Comparison of ENCODE assay signal across 18 mouse cellular contexts in genomic region chr9:107303121-107303820, GRCm38 (mm10). TPM values are rescaled to one million over a fixed set of nuclear protein-coding genes. Genes with fewer than 3 reads are reported as not detected.
DNase-seq lines count a peak whose midpoint lies in the region; ATAC-seq lines count a peak whose summit lies in the region.
"Had no signal": no experiment of that assay in that cellular context is flagged by ENCODE, and none has a peak within 500 bp of the region (broad histone marks: within the 10 kb centered on the region; RNA-seq: fewer than 3 reads in every experiment).

No protein-coding gene starts in this region.

- no peak overlapping the region for H3K4me3 ChIP-seq in lung, embryonic 16.5 days (ENCODE audit: low read length)
- no peak overlapping the region for H3K4me3 ChIP-seq in neural tube, embryonic 15.5 days (replicated peaks)
- H3K4me3 ChIP-seq in hindbrain, embryonic 13.5 days, result no peak overlapping the region
- H3K4me3 ChIP-seq: hindbrain, embryonic 12.5 days had no signal

- H3K4me2 ChIP-seq in lung, embryonic 16.5 days (ENCODE audit: low read depth, low read length), result no peak overlapping the region
- H3K4me2 ChIP-seq in neural tube, embryonic 15.5 days, result no peak overlapping the region
- no peak overlapping the region for H3K4me2 ChIP-seq in hindbrain, embryonic 13.5 days
- H3K4me2 ChIP-seq: hindbrain, embryonic 12.5 days had no signal

- H3K27me3 ChIP-seq in lung, embryonic 16.5 days (ENCODE audit: control insufficient read depth, insufficient read depth, low read depth, low read length), result no peaks in the 10 kb centered on the region
- H3K27me3 ChIP-seq in neural tube, embryonic 15.5 days (replicated peaks), result no peaks in the 10 kb centered on the region
- H3K27me3 ChIP-seq in hindbrain, embryonic 13.5 days, result no peaks in the 10 kb centered on the region
- H3K27me3 ChIP-seq: hindbrain, embryonic 12.5 days had no signal

- H3K9ac ChIP-seq in lung, embryonic 16.5 days (ENCODE audit: low read length), result no peak overlapping the region; the same call in 1 of the 2 replicates
- H3K9ac ChIP-seq in neural tube, embryonic 15.5 days (replicated peaks), result no peak overlapping the region
- no peak overlapping the region; the same call in 1 of the 2 replicates for H3K9ac ChIP-seq in hindbrain, embryonic 13.5 days
- H3K9ac ChIP-seq: forebrain, postnatal 0 days; hindbrain, embryonic 12.5 days had no signal

- ATAC-seq in lung, embryonic 16.5 days (ENCODE audit: low read depth), result no peak
- ATAC-seq in neural tube, embryonic 15.5 days (ENCODE audit: low FRiP score), result no peak
- no peak for ATAC-seq in hindbrain, embryonic 13.5 days (ENCODE audit: low FRiP score)
- ATAC-seq: forebrain, postnatal 0 days had no signal

- intact Hi-C loops in heart, postnatal 10 days (cut with DNase I), result no loop called here

- DNase-seq in heart, adult 11 months, result peak; percentile 91
- DNase-seq in heart, adult 9 months (ENCODE audit: low spot score in 2 of 2), result no peak
- DNase-seq in lung, postnatal 4 days, result no peak
- peak; percentile 47 to 64 for DNase-seq in heart, postnatal 10 days
- DNase-seq in adrenal gland, postnatal 10 days, result no peak
- DNase-seq: cerebellum, adult 9-10 months; forebrain, postnatal 0 days; gastrocnemius, postnatal 36 days; kidney, adult 18-20 months; kidney, postnatal 4 days; lung, postnatal 14 days; midbrain, embryonic 14.5 days; right cerebral cortex, postnatal 4 days; thymus, postnatal 36 days had no signal

- 66% methylated on average over 9 of the region's 9 CpGs for WGBS in lung, embryonic 16.5 days
- 83% methylated on average over 9 of the region's 9 CpGs for WGBS in neural tube, embryonic 15.5 days
- 83% methylated on average over 9 of the region's 9 CpGs for WGBS in hindbrain, embryonic 13.5 days

- peaks cover 14% of the 10 kb centered on the region for H3K36me3 ChIP-seq in lung, embryonic 16.5 days (ENCODE audit: control insufficient read depth, insufficient read depth, low read length)
- H3K36me3 ChIP-seq in neural tube, embryonic 15.5 days, result peaks cover 23% of the 10 kb centered on the region
- peaks cover 24% of the 10 kb centered on the region for H3K36me3 ChIP-seq in hindbrain, embryonic 13.5 days

- H3K27ac ChIP-seq in lung, embryonic 16.5 days (ENCODE audit: low read length), result peak overlapping the region; percentile 64; the same call in 1 of the 2 replicates
- no peak overlapping the region for H3K27ac ChIP-seq in neural tube, embryonic 15.5 days (replicated peaks)
- H3K27ac ChIP-seq in hindbrain, embryonic 13.5 days, result no peak overlapping the region
- H3K27ac ChIP-seq: hindbrain, embryonic 12.5 days had no signal

- peaks cover 32% of the 10 kb centered on the region for H3K4me1 ChIP-seq in lung, embryonic 16.5 days (replicated peaks; ENCODE audit: control insufficient read depth, insufficient read depth, low read length)
- peaks cover 7% of the 10 kb centered on the region for H3K4me1 ChIP-seq in neural tube, embryonic 15.5 days
- peaks cover 13% of the 10 kb centered on the region; the same call in 1 of the 2 replicates for H3K4me1 ChIP-seq in hindbrain, embryonic 13.5 days (replicated peaks)
- H3K4me1 ChIP-seq: hindbrain, embryonic 12.5 days had no signal

- H3K9me3 ChIP-seq in lung, embryonic 16.5 days (ENCODE audit: control insufficient read depth, low read length), result no peaks in the 10 kb centered on the region
- H3K9me3 ChIP-seq in neural tube, embryonic 15.5 days (replicated peaks), result no peaks in the 10 kb centered on the region
- H3K9me3 ChIP-seq in hindbrain, embryonic 13.5 days, result no peaks in the 10 kb centered on the region
- H3K9me3 ChIP-seq: hindbrain, embryonic 12.5 days had no signal

RNA-seq across cellular contexts. Expression of gene Cish, which starts 7.4 kb away (rescaled TPM):
- polyA plus RNA-seq in lung, embryonic 16.5 days (2015; fragmentation: Nextera tagmentation; extraction: Ambion mirVana), result 19.3 and 20.5 TPM in 2 replicates
- 100 to 1,000 TPM; 212 to 269 TPM for total RNA-seq in heart, postnatal 10 days (2021)
- total RNA-seq in adrenal gland, postnatal 10 days (2021), result 10 to 100 TPM; 36.9 to 45.3 TPM
- 12.6 and 15.5 TPM in 2 replicates for polyA plus RNA-seq in neural tube, embryonic 15.5 days (2015; fragmentation: Nextera tagmentation; extraction: Ambion mirVana)
- 8.4 and 9.6 TPM in 2 replicates for polyA plus RNA-seq in hindbrain, embryonic 13.5 days (2015; fragmentation: Nextera tagmentation; extraction: Ambion mirVana)

RNA-seq across cellular contexts. Expression of gene Mapkapk3, which starts 13.6 kb away (rescaled TPM):
- 17.8 and 20.6 TPM in 2 replicates for polyA plus RNA-seq in lung, embryonic 16.5 days (2015; fragmentation: Nextera tagmentation; extraction: Ambion mirVana)
- total RNA-seq in heart, postnatal 10 days (2021), result 10 to 100 TPM; 22.1 to 23.3 TPM
- 10 to 100 TPM; 28.6 to 29.5 TPM for total RNA-seq in adrenal gland, postnatal 10 days (2021)
- 2.2 and 9.4 TPM in 2 replicates for polyA plus RNA-seq in neural tube, embryonic 15.5 days (2015; fragmentation: Nextera tagmentation; extraction: Ambion mirVana)
- polyA plus RNA-seq in hindbrain, embryonic 13.5 days (2015; fragmentation: Nextera tagmentation; extraction: Ambion mirVana), result 2.8 and 3.7 TPM in 2 replicates

RNA-seq across cellular contexts. Expression of gene Hemk1, which starts 34.9 kb away (rescaled TPM):
- 11.5 and 12.4 TPM in 2 replicates for polyA plus RNA-seq in lung, embryonic 16.5 days (2015; fragmentation: Nextera tagmentation; extraction: Ambion mirVana)
- 10 to 100 TPM; 16.8 to 17.0 TPM for total RNA-seq in heart, postnatal 10 days (2021)
- 10 to 100 TPM; 24.1 to 33.5 TPM for total RNA-seq in adrenal gland, postnatal 10 days (2021)
- polyA plus RNA-seq in neural tube, embryonic 15.5 days (2015; fragmentation: Nextera tagmentation; extraction: Ambion mirVana), result 16.3 and 18.2 TPM in 2 replicates
- 17.0 and 17.4 TPM in 2 replicates for polyA plus RNA-seq in hindbrain, embryonic 13.5 days (2015; fragmentation: Nextera tagmentation; extraction: Ambion mirVana)

RNA-seq across cellular contexts. Expression of gene 6430571L13Rik, which starts 37.1 kb away (rescaled TPM):
- polyA plus RNA-seq in lung, embryonic 16.5 days (2015; fragmentation: Nextera tagmentation; extraction: Ambion mirVana), result 0.83 and 0.85 TPM in 2 replicates
- total RNA-seq in heart, postnatal 10 days (2021), result 10 to 100 TPM in 1 of 2 experiments, 1 to 10 TPM in 1; 8.9 to 11.4 TPM
- total RNA-seq in adrenal gland, postnatal 10 days (2021), result 10 to 100 TPM in 1 of 2 experiments, 1 to 10 TPM in 1; 4.0 to 10.9 TPM
- 7.8 and 9.1 TPM in 2 replicates for polyA plus RNA-seq in neural tube, embryonic 15.5 days (2015; fragmentation: Nextera tagmentation; extraction: Ambion mirVana)
- polyA plus RNA-seq in hindbrain, embryonic 13.5 days (2015; fragmentation: Nextera tagmentation; extraction: Ambion mirVana), result 7.8 and 8.3 TPM in 2 replicates

Comparison
In these comparisons a context has a peak if more than half of its experiments do, and no peak if none do; other contexts are left out.
1. DNase-seq: peak in heart, adult 11 months (single experiment) and heart, postnatal 10 days (2 of 2); none in heart, adult 9 months (0 of 2), lung, postnatal 4 days (0 of 2) and adrenal gland, postnatal 10 days (single experiment).